Mouse (Mus musculus) hindbrain, embryonic 11.5 days (tissue): ENCODE measurements around the gene Pum2. TPM values are rescaled to one million over a fixed set of nuclear protein-coding genes. Genes with fewer than 3 reads are reported as not detected.
"Not testable (repeated sequence)": the region's sequence is repeated elsewhere in the genome, so short reads cannot be mapped to it uniquely, and the experiment has no call there.

Experiments used
- ATAC-seq: fragments of 200-750 bp; cut with Nextera tagmentation; 2 replicates; pipeline ENCODE4 v1.8.0; 2017; ENCODE audit warnings: mild to moderate bottlenecking, moderate TSS enrichment, moderate library complexity; ENCODE audit not compliant: low FRiP score
- DNase-seq: peaks from one replicate; pipeline ENCODE4 v3.0.0-alpha.2; 2015; ENCODE audit warnings: low spot score
- H3K27ac ChIP-seq: fragments of 300-500 bp; sonication (generic); 2 replicates; pipeline ENCODE4 v1.5.1; 2014; ENCODE audit warnings: mild to moderate bottlenecking, low read depth, low read length
- H3K27me3 ChIP-seq: fragments of 300-500 bp; sonication (generic); 2 replicates; pipeline ENCODE4 v1.6.1; 2014; ENCODE audit warnings: mild to moderate bottlenecking, low read length, moderate library complexity, mixed read lengths; ENCODE audit not compliant: control insufficient read depth, insufficient read depth
- H3K36me3 ChIP-seq: fragments of 300-500 bp; sonication (generic); 2 replicates; pipeline ENCODE4 v1.6.1; 2014; ENCODE audit warnings: mild to moderate bottlenecking, low read length, moderate library complexity, mixed read lengths; ENCODE audit not compliant: control insufficient read depth, insufficient read depth
- H3K4me1 ChIP-seq: fragments of 300-500 bp; sonication (generic); replicated peaks from 2 replicates; pipeline ENCODE4 v1.6.1; 2014; ENCODE audit warnings: low read length, mixed read lengths; ENCODE audit not compliant: control insufficient read depth, insufficient read depth
- H3K4me2 ChIP-seq: fragments of 300-500 bp; sonication (generic); replicated peaks from 2 replicates; pipeline ENCODE4 v1.6.1; 2014; ENCODE audit warnings: mild to moderate bottlenecking, low read depth, low read length
- H3K4me3 ChIP-seq: fragments of 300-500 bp; sonication (generic); 2 replicates; pipeline ENCODE4 v1.5.1; 2014; ENCODE audit warnings: low read depth, low read length
- H3K9ac ChIP-seq: fragments of 300-500 bp; sonication (generic); 2 replicates; pipeline ENCODE4 v1.6.1; 2014; ENCODE audit warnings: low read depth, low read length
- H3K9me3 ChIP-seq: fragments of 300-500 bp; sonication (generic); 2 replicates; pipeline ENCODE4 v1.6.1; 2016; ENCODE audit warnings: low read length; ENCODE audit not compliant: control insufficient read depth
- whole genome bisulfite sequencing: fragments of 180-500 bp; shearing (Covaris S2); extraction: QIAGEN DNeasy Blood & Tissue Kit; methylation state at CpG from one replicate; pipeline ENCODE4 v1.1.7; 2014; 5-methylcytosine and 5-hydroxymethylcytosine counted together
- polyA plus RNA-seq: library from polyadenylated mRNA; unstranded; fragments of >200 nt; fragmentation: Nextera tagmentation; extraction: Ambion mirVana; gene quantifications from 2 replicates; pipeline ENCODE4 v1.2.1, GENCODE M21; 2014

Pum2 gene
- polyA plus RNA-seq, 1 experiment from 2014 or later, result 68.2 TPM

DNA sequence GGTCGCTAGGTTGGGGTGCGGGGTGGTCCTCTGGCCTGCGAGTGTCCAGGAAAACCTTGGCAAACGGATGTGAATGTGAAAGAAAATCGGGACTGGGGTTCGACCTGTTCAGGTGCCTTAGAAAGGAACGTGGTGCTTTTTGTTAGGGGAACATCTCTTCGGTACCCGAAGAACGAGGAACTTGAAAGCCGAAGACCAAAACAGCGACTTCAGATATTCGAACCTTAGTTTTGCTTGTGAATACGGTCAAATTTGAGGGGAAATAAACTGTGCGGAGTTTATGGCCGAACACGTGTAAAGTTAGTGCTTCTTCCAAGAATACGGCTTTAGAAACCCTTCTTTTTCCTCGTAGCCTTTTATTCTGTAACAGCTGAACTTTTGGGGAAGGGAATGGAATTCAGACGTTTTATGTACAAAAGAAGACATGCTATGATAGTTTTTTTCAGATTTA lies 982 bp downstream of the Pum2 start:
- peak overlapping the region; percentile 99 for H3K9ac ChIP-seq
- no peaks in the 10 kb centered on the region for H3K4me1 ChIP-seq
- no peaks in the 10 kb centered on the region for H3K27me3 ChIP-seq
- DNase-seq, result peak; percentile 57
- ATAC-seq, result no peak
- under 1% methylated on average over 20 of the region's 20 CpGs for WGBS
- no peaks in the 10 kb centered on the region for H3K36me3 ChIP-seq
- peak overlapping the region; percentile 98 for H3K27ac ChIP-seq
- peak overlapping the region; percentile 80 for H3K4me2 ChIP-seq
- H3K4me3 ChIP-seq, result peak overlapping the region; percentile 97
- no peaks in the 10 kb centered on the region for H3K9me3 ChIP-seq

DNA sequence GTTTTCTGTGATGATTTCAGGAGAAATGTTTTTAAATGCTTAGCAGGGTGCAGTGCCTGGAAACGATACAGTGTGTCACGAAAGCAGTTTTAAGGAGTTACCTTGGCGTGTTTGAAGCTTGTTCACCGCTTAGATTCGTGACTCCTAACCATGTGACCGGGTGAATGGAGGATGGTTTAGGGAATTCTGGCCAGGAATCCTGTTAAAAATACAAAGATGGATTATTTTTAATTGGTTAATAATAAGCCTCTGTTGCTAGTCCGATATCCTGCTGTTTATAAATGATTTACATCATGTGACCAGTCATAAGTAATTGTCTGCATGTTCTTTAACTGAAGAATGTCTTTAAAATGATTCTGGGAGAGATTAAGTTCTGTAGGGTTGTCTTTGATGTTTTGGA lies 1.4 kb downstream of the Pum2 start:
- ATAC-seq, result no peak

DNA sequence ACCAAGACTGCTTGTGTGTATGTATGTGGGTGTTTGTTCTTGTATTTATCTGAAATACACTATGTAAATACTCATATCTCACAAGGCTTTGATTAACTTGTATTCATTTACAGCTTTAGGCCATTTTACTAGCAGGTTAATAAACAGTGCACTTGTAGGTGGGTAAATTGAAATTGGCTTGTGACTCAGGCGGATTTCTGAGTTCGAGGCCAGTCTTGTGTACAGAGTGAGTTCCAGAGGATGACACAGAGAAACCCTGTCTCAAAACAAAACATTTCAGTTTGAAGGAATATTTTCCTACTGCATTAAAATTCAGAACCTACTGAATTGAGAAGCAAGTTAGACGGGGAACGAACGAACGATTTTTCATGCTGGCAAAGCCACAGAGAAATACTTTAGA lies 2.4 kb downstream of the Pum2 start:
- no peak for DNase-seq
- no peak overlapping the region for H3K9ac ChIP-seq
- ATAC-seq, result no peak
- H3K27ac ChIP-seq, result no peak overlapping the region
- H3K36me3 ChIP-seq, result no peaks in the 10 kb centered on the region
- WGBS, result 80% methylated on average over 6 of the region's 6 CpGs
- no peaks in the 10 kb centered on the region for H3K9me3 ChIP-seq
- peak overlapping the region; percentile 97 for H3K4me3 ChIP-seq
- H3K27me3 ChIP-seq, result no peaks in the 10 kb centered on the region
- H3K4me2 ChIP-seq, result peak overlapping the region; percentile 80
- no peaks in the 10 kb centered on the region for H3K4me1 ChIP-seq

More for the DNA sequence above, 1.4 kb downstream of the Pum2 start:
- DNase-seq, result no peak
- Histone ChIP-seq H3K27ac (no peak overlapping the region), H3K9me3 (no peaks in the 10 kb centered on the region), H3K36me3 (no peaks in the 10 kb centered on the region), H3K4me2 (peak overlapping the region; percentile 80), H3K4me3 (peak overlapping the region; percentile 97), H3K4me1 (no peaks in the 10 kb centered on the region), H3K27me3 (no peaks in the 10 kb centered on the region), H3K9ac (peak overlapping the region; percentile 99)
- 2% methylated on average over 7 of the region's 7 CpGs for WGBS

DNA sequence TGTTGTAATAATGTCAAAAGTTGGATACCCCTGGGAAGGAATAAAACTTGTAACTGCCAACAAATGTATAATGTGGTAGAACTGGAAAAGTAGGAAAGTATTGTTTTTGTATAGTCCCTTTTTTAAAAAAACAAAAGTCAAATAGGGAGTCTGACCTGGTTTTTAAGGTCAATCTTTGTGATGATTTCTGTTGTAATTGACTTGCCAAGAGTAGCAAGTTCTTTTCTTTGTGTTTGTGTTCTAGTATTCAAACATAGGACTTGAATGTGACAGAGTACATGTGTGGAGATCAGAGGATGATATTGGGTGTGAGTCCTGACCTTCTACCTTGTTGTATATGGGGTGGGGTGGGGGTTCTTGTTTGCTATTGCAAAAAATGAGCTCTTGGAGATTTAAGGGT lies 4.0 kb downstream of the Pum2 start:
- H3K36me3 ChIP-seq, result no peaks in the 10 kb centered on the region
- no peak overlapping the region for H3K4me2 ChIP-seq
- no peak for ATAC-seq
- no peaks in the 10 kb centered on the region for H3K9me3 ChIP-seq
- no peak overlapping the region for H3K9ac ChIP-seq
- no peak for DNase-seq
- H3K4me3 ChIP-seq, result no peak overlapping the region
- H3K27me3 ChIP-seq, result no peaks in the 10 kb centered on the region
- H3K4me1 ChIP-seq, result no peaks in the 10 kb centered on the region
- no peak overlapping the region for H3K27ac ChIP-seq

DNA sequence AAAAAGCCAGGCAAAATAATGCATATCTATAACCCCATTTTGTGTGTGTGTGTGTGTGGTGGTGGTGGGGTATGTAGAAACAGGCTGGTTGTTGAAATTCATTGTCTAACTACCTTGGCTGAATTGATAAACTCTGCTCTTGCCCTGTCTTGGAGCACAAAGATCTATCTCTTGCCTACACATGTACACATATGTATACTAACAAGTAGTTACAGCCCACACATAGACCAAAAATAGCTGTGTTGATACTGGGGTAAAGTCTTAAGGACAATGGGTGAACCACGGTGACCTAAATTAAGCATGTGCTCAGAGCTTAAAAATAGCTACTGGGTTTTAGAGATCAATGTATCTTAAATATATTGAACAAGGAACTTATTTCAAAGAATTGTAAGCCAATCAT lies 10.3 kb downstream of the Pum2 start:
- Histone ChIP-seq H3K27me3 (no peaks in the 10 kb centered on the region), H3K36me3 (no peaks in the 10 kb centered on the region), H3K4me3 (no peak overlapping the region), H3K27ac (no peak overlapping the region), H3K9me3 (no peaks in the 10 kb centered on the region), H3K9ac (no peak overlapping the region), H3K4me2 (no peak overlapping the region), H3K4me1 (no peaks in the 10 kb centered on the region)
- WGBS, result 87% methylated on average over 1 of the region's 1 CpGs
- DNase-seq (no peak), ATAC-seq (no peak)

DNA sequence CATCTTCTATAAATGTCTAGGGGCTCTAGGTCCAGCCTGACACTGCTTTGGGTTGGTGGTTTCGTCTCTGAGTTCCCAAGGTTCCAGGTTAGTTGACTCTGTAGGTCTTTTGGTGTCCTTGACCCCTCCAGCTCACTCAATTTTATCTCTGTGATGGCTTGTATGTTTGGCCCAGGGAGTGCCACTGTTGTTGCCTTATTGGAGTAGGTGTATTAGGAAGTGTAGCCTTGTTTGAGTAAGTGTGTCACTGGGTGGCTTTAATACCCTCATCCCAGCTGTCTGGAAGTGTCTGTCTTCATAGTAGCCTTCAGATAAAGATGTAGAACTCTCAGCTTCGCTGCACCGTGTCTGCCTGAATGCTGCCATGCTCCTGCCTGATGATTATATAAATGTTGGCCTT lies 11.1 kb downstream of the Pum2 start:
- no peak overlapping the region for H3K27ac ChIP-seq
- 96% methylated on average over 3 of the region's 3 CpGs for WGBS
- ATAC-seq, result no peak

DNA sequence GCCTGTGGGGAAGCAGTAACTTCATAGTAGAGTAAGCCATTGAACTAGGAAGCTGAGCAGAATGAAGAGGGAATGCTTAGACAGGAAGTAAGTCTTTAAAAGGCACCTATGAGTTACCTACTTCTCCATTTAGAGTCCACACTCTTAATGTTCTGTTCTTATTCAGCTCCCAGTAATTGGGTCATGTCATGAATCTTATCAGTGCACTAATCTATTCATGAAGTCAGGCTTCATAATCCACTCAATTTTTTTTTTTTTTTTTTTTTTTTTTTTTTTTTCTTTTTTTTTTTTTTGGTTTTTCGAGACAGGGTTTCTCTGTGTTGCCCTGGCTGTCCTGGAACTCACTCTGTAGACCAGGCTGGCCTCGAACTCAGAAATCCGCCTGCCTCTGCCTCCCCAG lies 15.9 kb downstream of the Pum2 start:
- H3K27me3 ChIP-seq, ATAC-seq, H3K4me2 ChIP-seq, H3K36me3 ChIP-seq, H3K9ac ChIP-seq, H3K9me3 ChIP-seq, H3K4me1 ChIP-seq, H3K27ac ChIP-seq, DNase-seq, H3K4me3 ChIP-seq: not testable (repeated sequence)
- 70% methylated on average over 3 of the region's 3 CpGs for WGBS

More for the DNA sequence above, 11.1 kb downstream of the Pum2 start:
- no peak overlapping the region for H3K4me2 ChIP-seq
- H3K27me3 ChIP-seq, result no peaks in the 10 kb centered on the region
- no peaks in the 10 kb centered on the region for H3K36me3 ChIP-seq
- H3K4me1 ChIP-seq, result no peaks in the 10 kb centered on the region
- H3K9me3 ChIP-seq, result no peaks in the 10 kb centered on the region
- H3K4me3 ChIP-seq, result no peak overlapping the region
- no peak overlapping the region for H3K9ac ChIP-seq
- DNase-seq, result no peak

DNA sequence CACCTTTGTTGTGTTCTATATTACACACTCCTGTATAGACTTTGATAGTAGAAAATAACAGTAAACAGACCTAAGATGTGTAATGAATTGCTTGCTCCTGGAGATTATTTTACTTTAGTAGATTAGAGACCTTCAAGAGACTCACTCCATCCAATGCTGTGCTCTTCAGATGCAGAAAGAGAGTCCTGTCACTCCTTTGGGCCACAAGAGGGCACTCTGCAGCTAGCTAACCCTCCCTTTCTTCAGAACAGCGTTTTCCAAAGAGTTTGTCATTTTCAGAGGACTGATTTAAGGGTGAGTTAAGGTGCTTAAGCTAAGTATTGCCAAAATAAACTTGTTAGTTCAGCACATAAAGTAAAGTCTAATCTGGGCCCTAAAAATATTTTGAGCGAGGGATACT lies 25.0 kb downstream of the Pum2 start:
- ATAC-seq (no peak), DNase-seq (peak; percentile 47)
- no peak overlapping the region for H3K4me3 ChIP-seq
- WGBS, result 71% methylated on average over 2 of the region's 2 CpGs
- no peaks in the 10 kb centered on the region for H3K9me3 ChIP-seq
- H3K4me2 ChIP-seq, result no peak overlapping the region
- no peaks in the 10 kb centered on the region for H3K36me3 ChIP-seq
- no peaks in the 10 kb centered on the region for H3K27me3 ChIP-seq
- H3K27ac ChIP-seq, result no peak overlapping the region
- H3K4me1 ChIP-seq, result no peaks in the 10 kb centered on the region
- no peak overlapping the region for H3K9ac ChIP-seq

DNA sequence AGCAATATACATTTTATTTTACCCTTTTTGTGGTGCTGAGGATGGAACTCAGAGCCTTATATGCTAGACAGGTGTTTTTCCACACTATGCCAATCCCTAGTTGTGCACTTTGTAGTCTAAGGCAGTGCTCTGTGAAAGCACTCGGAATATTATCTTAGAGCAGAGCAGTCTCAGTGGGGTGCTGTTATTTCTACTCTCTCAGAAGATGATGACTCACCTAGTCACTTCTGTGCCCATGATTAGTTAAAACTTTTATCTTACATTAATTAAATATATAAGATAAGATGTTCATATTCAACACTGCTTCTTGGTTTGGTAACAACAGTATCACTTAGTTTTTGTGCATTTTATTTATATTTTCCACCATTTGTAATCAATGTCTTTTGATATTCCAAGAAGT lies 30.1 kb downstream of the Pum2 start:
- ATAC-seq (no peak), DNase-seq (no peak)
- H3K36me3 ChIP-seq, result no peaks in the 10 kb centered on the region
- no peaks in the 10 kb centered on the region for H3K27me3 ChIP-seq
- H3K4me2 ChIP-seq, result no peak overlapping the region
- no peaks in the 10 kb centered on the region for H3K9me3 ChIP-seq
- H3K4me3 ChIP-seq, result no peak overlapping the region
- no peaks in the 10 kb centered on the region for H3K4me1 ChIP-seq
- H3K9ac ChIP-seq, result no peak overlapping the region
- no peak overlapping the region for H3K27ac ChIP-seq
- WGBS, result 79% methylated on average over 1 of the region's 1 CpGs
